Mouse (Mus musculus) urinary bladder, postnatal 0 days (tissue): Measurements from ENCODE around the gene Gm21083. TPM values are rescaled to one million over a fixed set of nuclear protein-coding genes. Genes with fewer than 3 reads are reported as not detected.

Experiments used
- polyA plus RNA-seq: library from polyadenylated mRNA; unstranded; fragments of >200 nt; fragmentation: Nextera tagmentation; extraction: Ambion mirVana; gene quantifications from 2 replicates; pipeline ENCODE4 v1.2.1, GENCODE M21; 2015

Gm21083 gene
- polyA plus RNA-seq = 0.23 TPM in 1 of 2 replicates, not detected in the other

DNA sequence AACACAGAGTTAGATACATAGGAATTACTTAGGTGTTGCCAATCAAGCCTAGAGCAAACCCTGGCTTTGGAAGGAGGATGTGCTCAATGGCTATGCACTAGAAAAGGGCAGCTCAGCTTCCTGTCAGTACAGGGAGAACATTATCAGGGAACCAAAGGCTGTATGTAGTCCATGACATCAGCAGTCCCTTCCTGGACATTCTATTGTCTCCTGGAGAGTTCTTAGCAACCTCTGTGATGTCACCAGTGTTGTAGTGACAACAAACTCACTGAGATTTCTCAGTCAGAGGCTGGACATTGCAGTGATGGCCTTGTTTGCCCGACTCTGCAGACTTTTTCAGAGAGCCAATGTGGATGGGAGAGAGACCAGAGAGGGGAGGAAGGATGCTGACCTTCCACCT is at the start of gene Gm21083:
Gene Gm21083, plus strand, starts transcription at position 301 of the 400 bp plus-strand sequence.

DNA sequence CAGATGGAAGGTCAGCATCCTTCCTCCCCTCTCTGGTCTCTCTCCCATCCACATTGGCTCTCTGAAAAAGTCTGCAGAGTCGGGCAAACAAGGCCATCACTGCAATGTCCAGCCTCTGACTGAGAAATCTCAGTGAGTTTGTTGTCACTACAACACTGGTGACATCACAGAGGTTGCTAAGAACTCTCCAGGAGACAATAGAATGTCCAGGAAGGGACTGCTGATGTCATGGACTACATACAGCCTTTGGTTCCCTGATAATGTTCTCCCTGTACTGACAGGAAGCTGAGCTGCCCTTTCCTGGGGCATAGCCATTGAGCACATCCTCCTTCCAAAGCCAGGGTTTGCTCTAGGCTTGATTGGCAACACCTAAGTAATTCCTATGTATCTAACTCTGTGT is 48.0 kb upstream of the Gm21083 start, which contains the start of gene Gm21190:
Gene Gm21190, minus strand, starts transcription at position 101 of the 400 bp plus-strand sequence.

DNA sequence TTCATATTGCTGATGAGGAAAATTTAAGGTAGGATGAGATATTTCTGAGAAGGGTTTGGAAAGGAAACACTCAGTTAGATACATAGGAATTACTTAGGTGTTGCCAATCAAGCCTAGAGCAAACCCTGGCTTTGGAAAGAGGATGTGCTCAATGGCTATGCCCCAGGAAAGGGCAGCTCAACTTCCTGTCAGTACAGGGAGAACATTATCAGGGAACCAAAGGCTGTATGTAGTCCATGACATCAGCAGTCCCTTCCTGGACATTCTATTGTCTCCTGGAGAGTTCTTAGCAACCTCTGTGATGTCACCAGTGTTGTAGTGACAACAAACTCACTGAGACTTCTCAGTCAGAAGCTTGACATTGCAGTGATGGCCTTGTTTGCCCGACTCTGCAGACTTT is 41.6 kb downstream of the Gm21083 start, which contains the start of gene Speer4d:
Gene Speer4d, plus strand, starts transcription at position 301 of the 400 bp plus-strand sequence.

Other genes starting within 250 kb of the Gm21083 start
- not detected in 2 replicates for gene Gm21149, start 100.8 kb upstream of the Gm21083 start, polyA plus RNA-seq
- 0.14 TPM in 1 of 2 replicates, not detected in the other for gene Gm21190, start 48.1 kb upstream of the Gm21083 start, polyA plus RNA-seq
- not detected in 2 replicates for gene Speer4d, start 41.7 kb downstream of the Gm21083 start, polyA plus RNA-seq
- not detected in 2 replicates for gene 4930572O03Rik, start 79.7 kb downstream of the Gm21083 start, polyA plus RNA-seq
- gene Speer4c, start 136.9 kb downstream of the Gm21083 start, polyA plus RNA-seq = not detected in 2 replicates